Mouse (Mus musculus) midbrain, embryonic 13.5 days (tissue): ENCODE measurements at regions not wholly inside any gene's neighbourhood (a gene's known extent, or its start where the extent isn't known, plus 50 kb on each side); places are given as distances from the start of the nearest gene placed in this dataset.

Experiments used
- ATAC-seq: fragments of 200-750 bp; cut with Nextera tagmentation; 2 replicates; pipeline ENCODE4 v1.8.0; 2017; ENCODE audit warnings: mild to moderate bottlenecking, moderate TSS enrichment, moderate library complexity
- H3K27ac ChIP-seq: fragments of 300-500 bp; sonication (generic); 2 replicates; pipeline ENCODE4 v1.5.1; 2015; ENCODE audit warnings: inconsistent platforms, mild to moderate bottlenecking, moderate library complexity
- H3K27me3 ChIP-seq: fragments of 300-500 bp; sonication (generic); 2 replicates; pipeline ENCODE4 v1.6.1; 2015; ENCODE audit warnings: mild to moderate bottlenecking, inconsistent platforms
- H3K36me3 ChIP-seq: fragments of 300-500 bp; sonication (generic); 2 replicates; pipeline ENCODE4 v1.6.1; 2015; ENCODE audit warnings: mild to moderate bottlenecking, inconsistent platforms
- H3K4me1 ChIP-seq: fragments of 300-500 bp; sonication (generic); replicated peaks from 2 replicates; pipeline ENCODE4 v1.6.1; 2015; ENCODE audit warnings: inconsistent platforms
- H3K4me2 ChIP-seq: fragments of 300-500 bp; sonication (generic); replicated peaks from 2 replicates; pipeline ENCODE4 v1.6.1; 2015; ENCODE audit warnings: moderate library complexity, mild to moderate bottlenecking, inconsistent platforms
- H3K4me3 ChIP-seq: fragments of 300-500 bp; sonication (generic); replicated peaks from 2 replicates; pipeline ENCODE4 v1.5.1; 2015; ENCODE audit warnings: mild to moderate bottlenecking, inconsistent platforms
- H3K9ac ChIP-seq: fragments of 300-500 bp; sonication (generic); replicated peaks from 2 replicates; pipeline ENCODE4 v1.6.1; 2015; ENCODE audit warnings: mild to moderate bottlenecking, inconsistent platforms
- H3K9me3 ChIP-seq: fragments of 300-500 bp; sonication (generic); 2 replicates; pipeline ENCODE4 v1.6.1; 2016; ENCODE audit warnings: mild to moderate bottlenecking, inconsistent platforms
- WGBS: fragments of 180-500 bp; shearing (Covaris S2); methylation state at CpG from one replicate; pipeline ENCODE4 v1.1.7; 2015; 5-methylcytosine and 5-hydroxymethylcytosine counted together

- Histone ChIP-seq H3K27me3 (no peaks in the 10 kb centered on the region), H3K4me1 (peaks cover 17% of the 10 kb centered on the region; the same call in 1 of the 2 replicates), H3K27ac (no peak overlapping the region), H3K9ac (no peak overlapping the region), H3K4me2 (no peak overlapping the region), H3K9me3 (no peaks in the 10 kb centered on the region), H3K36me3 (no peaks in the 10 kb centered on the region), H3K4me3 (no peak overlapping the region)
- 85% methylated on average over 3 of the region's 3 CpGs for WGBS
- no peak for ATAC-seq
Observed at GRCm38 (mm10) chr3:41230961-41231377, 148.1 kb upstream of the Pgrmc2 start.

GRCm38 (mm10) chr3:41229493-41229892 is 146.6 kb upstream of the Pgrmc2 start:
- Histone ChIP-seq H3K27ac (no peak overlapping the region), H3K4me3 (no peak overlapping the region), H3K4me1 (peaks cover 17% of the 10 kb centered on the region; the same call in 1 of the 2 replicates), H3K36me3 (no peaks in the 10 kb centered on the region), H3K4me2 (no peak overlapping the region), H3K9ac (no peak overlapping the region), H3K27me3 (no peaks in the 10 kb centered on the region), H3K9me3 (no peaks in the 10 kb centered on the region)
- no peak for ATAC-seq
- 87% methylated on average over 2 of the region's 2 CpGs for WGBS

- Histone ChIP-seq H3K4me2 (no peak overlapping the region), H3K4me3 (no peak overlapping the region), H3K27ac (no peak overlapping the region), H3K9ac (no peak overlapping the region), H3K27me3 (no peaks in the 10 kb centered on the region), H3K9me3 (no peaks in the 10 kb centered on the region), H3K4me1 (peaks cover 17% of the 10 kb centered on the region; the same call in 1 of the 2 replicates), H3K36me3 (no peaks in the 10 kb centered on the region)
- ATAC-seq: peak; percentile 94
- 46% methylated on average over 7 of the region's 7 CpGs for WGBS
Observed at GRCm38 (mm10) chr3:41228536-41228935, 145.7 kb upstream of the Pgrmc2 start.

GRCm38 (mm10) chr3:41220746-41221145 is 137.9 kb upstream of the Pgrmc2 start:
- no peak for ATAC-seq
- H3K27ac ChIP-seq: no peak overlapping the region

GRCm38 (mm10) chr3:41217770-41218169 is 134.9 kb upstream of the Pgrmc2 start:
- H3K4me3 ChIP-seq: no peak overlapping the region
- H3K36me3 ChIP-seq: no peaks in the 10 kb centered on the region
- no peaks in the 10 kb centered on the region for H3K4me1 ChIP-seq
- H3K9ac ChIP-seq: no peak overlapping the region
- no peak overlapping the region for H3K27ac ChIP-seq
- no peak overlapping the region for H3K4me2 ChIP-seq
- H3K27me3 ChIP-seq: no peaks in the 10 kb centered on the region
- no peaks in the 10 kb centered on the region for H3K9me3 ChIP-seq
- ATAC-seq: no peak
- 97% methylated on average over 3 of the region's 3 CpGs for WGBS

More at GRCm38 (mm10) chr3:41220746-41221145, 137.9 kb upstream of the Pgrmc2 start:
- no peaks in the 10 kb centered on the region for H3K9me3 ChIP-seq
- H3K4me1 ChIP-seq: no peaks in the 10 kb centered on the region
- H3K36me3 ChIP-seq: no peaks in the 10 kb centered on the region
- H3K27me3 ChIP-seq: no peaks in the 10 kb centered on the region
- H3K4me3 ChIP-seq: no peak overlapping the region
- no peak overlapping the region for H3K4me2 ChIP-seq
- no peak overlapping the region for H3K9ac ChIP-seq

GRCm38 (mm10) chr3:41213533-41213932 is 130.7 kb upstream of the Pgrmc2 start:
- no peak overlapping the region for H3K27ac ChIP-seq
- ATAC-seq: no peak
- WGBS: 91% methylated on average over 2 of the region's 2 CpGs

GRCm38 (mm10) chr3:41210333-41210732 is 127.5 kb upstream of the Pgrmc2 start:
- H3K27ac ChIP-seq: no peak overlapping the region
- no peaks in the 10 kb centered on the region for H3K36me3 ChIP-seq
- no peak overlapping the region for H3K4me3 ChIP-seq
- no peak overlapping the region for H3K4me2 ChIP-seq
- H3K27me3 ChIP-seq: no peaks in the 10 kb centered on the region
- no peak overlapping the region for H3K9ac ChIP-seq
- ATAC-seq: no peak
- no peaks in the 10 kb centered on the region for H3K9me3 ChIP-seq
- no peaks in the 10 kb centered on the region for H3K4me1 ChIP-seq
- WGBS: 75% methylated on average over 7 of the region's 7 CpGs

More at GRCm38 (mm10) chr3:41213533-41213932, 130.7 kb upstream of the Pgrmc2 start:
- Histone ChIP-seq H3K27me3 (no peaks in the 10 kb centered on the region), H3K4me2 (no peak overlapping the region), H3K4me3 (no peak overlapping the region), H3K36me3 (no peaks in the 10 kb centered on the region), H3K9ac (no peak overlapping the region), H3K4me1 (no peaks in the 10 kb centered on the region), H3K9me3 (no peaks in the 10 kb centered on the region)

- Histone ChIP-seq H3K27me3 (no peaks in the 10 kb centered on the region), H3K9ac (no peak overlapping the region), H3K27ac (no peak overlapping the region), H3K4me3 (no peak overlapping the region), H3K9me3 (no peaks in the 10 kb centered on the region), H3K36me3 (no peaks in the 10 kb centered on the region), H3K4me2 (no peak overlapping the region), H3K4me1 (no peaks in the 10 kb centered on the region)
- WGBS: 90% methylated on average over 13 of the region's 13 CpGs
- no peak for ATAC-seq
Observed at GRCm38 (mm10) chr3:41202895-41203294, 120.0 kb upstream of the Pgrmc2 start.

- Histone ChIP-seq H3K9me3 (no peaks in the 10 kb centered on the region), H3K27ac (no peak overlapping the region), H3K4me1 (no peaks in the 10 kb centered on the region), H3K4me3 (no peak overlapping the region), H3K4me2 (no peak overlapping the region), H3K9ac (no peak overlapping the region), H3K27me3 (no peaks in the 10 kb centered on the region), H3K36me3 (no peaks in the 10 kb centered on the region)
- ATAC-seq: no peak
- 32% methylated on average over 4 of the region's 4 CpGs for WGBS
Observed at GRCm38 (mm10) chr3:41201782-41202181, 118.9 kb upstream of the Pgrmc2 start.

- no peaks in the 10 kb centered on the region for H3K27me3 ChIP-seq
- WGBS: 90% methylated on average over 5 of the region's 5 CpGs
- no peak overlapping the region for H3K4me2 ChIP-seq
Observed at GRCm38 (mm10) chr3:41200026-41200425, 117.2 kb upstream of the Pgrmc2 start.

GRCm38 (mm10) chr3:41198216-41198976 is 115.5 kb upstream of the Pgrmc2 start:
- Histone ChIP-seq H3K9ac (no peak overlapping the region), H3K27me3 (no peaks in the 10 kb centered on the region), H3K4me3 (no peak overlapping the region), H3K27ac (no peak overlapping the region), H3K4me2 (no peak overlapping the region), H3K9me3 (no peaks in the 10 kb centered on the region), H3K36me3 (no peaks in the 10 kb centered on the region), H3K4me1 (peaks cover 6% of the 10 kb centered on the region; the same call in 1 of the 2 replicates)
- no peak; the same call in 1 of the 2 replicates for ATAC-seq
- 81% methylated on average over 15 of the region's 15 CpGs for WGBS

More at GRCm38 (mm10) chr3:41200026-41200425, 117.2 kb upstream of the Pgrmc2 start:
- Histone ChIP-seq H3K27ac (no peak overlapping the region), H3K4me1 (peaks cover 3% of the 10 kb centered on the region; the same call in 1 of the 2 replicates), H3K9ac (no peak overlapping the region), H3K9me3 (no peaks in the 10 kb centered on the region), H3K4me3 (no peak overlapping the region), H3K36me3 (no peaks in the 10 kb centered on the region)
- ATAC-seq: no peak

GRCm38 (mm10) chr3:41195113-41195975 is 112.5 kb upstream of the Pgrmc2 start:
- WGBS: 67% methylated on average over 7 of the region's 7 CpGs
- no peaks in the 10 kb centered on the region for H3K9me3 ChIP-seq
- H3K4me3 ChIP-seq: no peak overlapping the region
- H3K27ac ChIP-seq: no peak overlapping the region
- H3K27me3 ChIP-seq: no peaks in the 10 kb centered on the region
- H3K9ac ChIP-seq: no peak overlapping the region
- 0 out of 2 replicates have a peak, but pooled peaks have one; percentile 53 for ATAC-seq
- no peak overlapping the region for H3K4me2 ChIP-seq
- H3K36me3 ChIP-seq: no peaks in the 10 kb centered on the region
- H3K4me1 ChIP-seq: peaks cover 6% of the 10 kb centered on the region; the same call in 1 of the 2 replicates
